Mouse (Mus musculus): ENCODE results near the gene Celf5. TPM values are rescaled to one million over a fixed set of nuclear protein-coding genes. Genes with fewer than 3 reads are reported as not detected.

Celf5 gene
- polyA plus RNA-seq, 1 experiment from 2014 or later = 0.76 TPM

DNA sequence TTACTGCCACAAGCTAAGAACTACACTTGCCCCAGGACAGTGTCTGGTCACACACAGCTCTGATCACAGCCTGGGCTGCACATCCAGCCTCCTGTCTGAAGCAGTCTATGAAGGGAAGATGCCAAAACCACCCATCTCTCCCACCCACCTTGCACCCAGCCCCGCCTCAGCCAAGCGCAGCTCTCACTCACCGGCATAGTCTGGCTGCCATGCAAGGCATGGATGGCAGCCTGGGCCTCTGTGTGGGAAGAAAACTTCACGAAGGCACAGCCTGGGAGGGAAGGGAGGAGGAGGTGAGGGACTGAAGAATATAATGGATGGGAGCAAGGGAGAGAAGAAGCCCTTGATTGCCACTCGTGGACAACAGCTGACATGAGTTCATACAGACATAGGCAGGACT lies 13.3 kb downstream of the Celf5 start:
- no peak overlapping the region for H3K9ac ChIP-seq (ENCODE audit: low read depth, low read length)
- no peaks in the 10 kb centered on the region for H3K9me3 ChIP-seq (ENCODE audit: control insufficient read depth)
- H3K27me3 ChIP-seq (replicated peaks; ENCODE audit: control insufficient read depth, insufficient read depth, low read length) = peaks cover 33% of the 10 kb centered on the region
- WGBS = 78% methylated on average over 5 of the region's 5 CpGs
- no peak overlapping the region for H3K27ac ChIP-seq (ENCODE audit: low read depth, low read length)
- H3K36me3 ChIP-seq (ENCODE audit: control insufficient read depth, insufficient read depth) = no peaks in the 10 kb centered on the region
- peaks cover 2% of the 10 kb centered on the region for H3K4me1 ChIP-seq (replicated peaks; ENCODE audit: control insufficient read depth, insufficient read depth, low read length)
- no peak for ATAC-seq
- H3K4me2 ChIP-seq (replicated peaks; ENCODE audit: low read depth) = no peak overlapping the region
- no peak for TF ChIP-seq CTCF (IDR thresholded peaks at IDR 0.05; ENCODE audit: low read depth)
- H3K4me3 ChIP-seq (ENCODE audit: low read depth, low read length) = no peak overlapping the region

GRCm38 (mm10) chr10:81467670-81468235 lies 14.8 kb downstream of the Celf5 start:
- peaks cover 4% of the 10 kb centered on the region for H3K4me1 ChIP-seq (replicated peaks; ENCODE audit: control insufficient read depth, insufficient read depth, low read length)

GRCm38 (mm10) chr10:81466881-81467280 lies 15.6 kb downstream of the Celf5 start:
- H3K4me1 ChIP-seq (replicated peaks; ENCODE audit: control insufficient read depth, insufficient read depth, low read length) = peaks cover 4% of the 10 kb centered on the region
- 49% methylated on average over 14 of the region's 14 CpGs for WGBS
- no peak for TF ChIP-seq CTCF (IDR thresholded peaks at IDR 0.05; ENCODE audit: low read depth)
- no peaks in the 10 kb centered on the region for H3K36me3 ChIP-seq (ENCODE audit: control insufficient read depth, insufficient read depth)
- H3K9me3 ChIP-seq (ENCODE audit: control insufficient read depth) = no peaks in the 10 kb centered on the region
- H3K9ac ChIP-seq (ENCODE audit: low read depth, low read length) = no peak overlapping the region
- peaks cover 34% of the 10 kb centered on the region for H3K27me3 ChIP-seq (replicated peaks; ENCODE audit: control insufficient read depth, insufficient read depth, low read length)
- H3K27ac ChIP-seq (ENCODE audit: low read depth, low read length) = no peak overlapping the region
- no peak overlapping the region for H3K4me2 ChIP-seq (replicated peaks; ENCODE audit: low read depth)
- no peak for ATAC-seq
- H3K4me3 ChIP-seq (ENCODE audit: low read depth, low read length) = no peak overlapping the region

More at GRCm38 (mm10) chr10:81467670-81468235, 14.8 kb downstream of the Celf5 start:
- ATAC-seq = no peak
- no peak overlapping the region for H3K9ac ChIP-seq (ENCODE audit: low read depth, low read length)
- no peak for TF ChIP-seq CTCF (IDR thresholded peaks at IDR 0.05; ENCODE audit: low read depth)
- no peaks in the 10 kb centered on the region for H3K9me3 ChIP-seq (ENCODE audit: control insufficient read depth)
- H3K27me3 ChIP-seq (replicated peaks; ENCODE audit: control insufficient read depth, insufficient read depth, low read length) = peaks cover 29% of the 10 kb centered on the region
- WGBS = 85% methylated on average over 16 of the region's 16 CpGs
- H3K4me3 ChIP-seq (ENCODE audit: low read depth, low read length) = no peak overlapping the region
- H3K4me2 ChIP-seq (replicated peaks; ENCODE audit: low read depth) = no peak overlapping the region
- H3K27ac ChIP-seq (ENCODE audit: low read depth, low read length) = no peak overlapping the region
- no peaks in the 10 kb centered on the region for H3K36me3 ChIP-seq (ENCODE audit: control insufficient read depth, insufficient read depth)

DNA sequence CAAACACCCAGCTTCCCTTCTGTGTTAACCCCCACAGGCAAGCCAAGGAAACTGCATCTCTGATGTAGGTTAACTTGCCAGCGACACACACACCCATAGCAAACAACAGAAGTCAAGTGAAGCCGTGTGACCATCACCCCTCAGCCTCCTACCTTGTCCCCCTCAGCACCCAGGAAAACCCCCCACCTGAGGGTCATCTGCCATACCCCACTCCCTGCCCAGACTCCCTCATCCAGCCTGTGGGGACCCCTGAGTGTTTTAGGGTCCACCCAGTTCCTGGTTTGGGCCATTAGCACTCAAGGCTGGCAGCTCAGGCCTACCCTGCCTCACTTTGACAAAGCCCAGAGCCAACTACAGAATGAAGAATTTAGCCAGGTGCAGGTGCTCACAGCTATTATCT lies 16.4 kb downstream of the Celf5 start:
- no peak overlapping the region for H3K4me3 ChIP-seq (ENCODE audit: low read depth, low read length)
- no peak overlapping the region for H3K9ac ChIP-seq (ENCODE audit: low read depth, low read length)
- H3K9me3 ChIP-seq (ENCODE audit: control insufficient read depth) = no peaks in the 10 kb centered on the region
- no peak overlapping the region for H3K4me2 ChIP-seq (replicated peaks; ENCODE audit: low read depth)
- H3K27me3 ChIP-seq (replicated peaks; ENCODE audit: control insufficient read depth, insufficient read depth, low read length) = peaks cover 40% of the 10 kb centered on the region
- H3K27ac ChIP-seq (ENCODE audit: low read depth, low read length) = no peak overlapping the region
- no peak for ATAC-seq
- H3K4me1 ChIP-seq (replicated peaks; ENCODE audit: control insufficient read depth, insufficient read depth, low read length) = peaks cover 4% of the 10 kb centered on the region
- 77% methylated on average over 2 of the region's 2 CpGs for WGBS
- no peak for TF ChIP-seq CTCF (IDR thresholded peaks at IDR 0.05; ENCODE audit: low read depth)
- no peaks in the 10 kb centered on the region for H3K36me3 ChIP-seq (ENCODE audit: control insufficient read depth, insufficient read depth)

- H3K36me3 ChIP-seq (ENCODE audit: control insufficient read depth, insufficient read depth) = no peaks in the 10 kb centered on the region
- H3K27ac ChIP-seq (ENCODE audit: low read depth, low read length) = no peak overlapping the region
- H3K4me1 ChIP-seq (replicated peaks; ENCODE audit: control insufficient read depth, insufficient read depth, low read length) = peaks cover 4% of the 10 kb centered on the region
- H3K27me3 ChIP-seq (replicated peaks; ENCODE audit: control insufficient read depth, insufficient read depth, low read length) = peaks cover 41% of the 10 kb centered on the region
- H3K9me3 ChIP-seq (ENCODE audit: control insufficient read depth) = no peaks in the 10 kb centered on the region
- TF ChIP-seq CTCF (IDR thresholded peaks at IDR 0.05; ENCODE audit: low read depth) = peak; percentile 19; the same call in 1 of the 2 replicates
- peak; percentile 25; the same call in 1 of the 2 replicates for ATAC-seq
- 3% methylated on average over 5 of the region's 5 CpGs for WGBS
- no peak overlapping the region for H3K4me3 ChIP-seq (ENCODE audit: low read depth, low read length)
- peak overlapping the region; percentile 57; the same call in 1 of the 2 replicates for H3K4me2 ChIP-seq (replicated peaks; ENCODE audit: low read depth)
- H3K9ac ChIP-seq (ENCODE audit: low read depth, low read length) = no peak overlapping the region
These were observed 17.3 kb downstream of the Celf5 start for GRCm38 (mm10) chr10:81465265-81465645.

DNA sequence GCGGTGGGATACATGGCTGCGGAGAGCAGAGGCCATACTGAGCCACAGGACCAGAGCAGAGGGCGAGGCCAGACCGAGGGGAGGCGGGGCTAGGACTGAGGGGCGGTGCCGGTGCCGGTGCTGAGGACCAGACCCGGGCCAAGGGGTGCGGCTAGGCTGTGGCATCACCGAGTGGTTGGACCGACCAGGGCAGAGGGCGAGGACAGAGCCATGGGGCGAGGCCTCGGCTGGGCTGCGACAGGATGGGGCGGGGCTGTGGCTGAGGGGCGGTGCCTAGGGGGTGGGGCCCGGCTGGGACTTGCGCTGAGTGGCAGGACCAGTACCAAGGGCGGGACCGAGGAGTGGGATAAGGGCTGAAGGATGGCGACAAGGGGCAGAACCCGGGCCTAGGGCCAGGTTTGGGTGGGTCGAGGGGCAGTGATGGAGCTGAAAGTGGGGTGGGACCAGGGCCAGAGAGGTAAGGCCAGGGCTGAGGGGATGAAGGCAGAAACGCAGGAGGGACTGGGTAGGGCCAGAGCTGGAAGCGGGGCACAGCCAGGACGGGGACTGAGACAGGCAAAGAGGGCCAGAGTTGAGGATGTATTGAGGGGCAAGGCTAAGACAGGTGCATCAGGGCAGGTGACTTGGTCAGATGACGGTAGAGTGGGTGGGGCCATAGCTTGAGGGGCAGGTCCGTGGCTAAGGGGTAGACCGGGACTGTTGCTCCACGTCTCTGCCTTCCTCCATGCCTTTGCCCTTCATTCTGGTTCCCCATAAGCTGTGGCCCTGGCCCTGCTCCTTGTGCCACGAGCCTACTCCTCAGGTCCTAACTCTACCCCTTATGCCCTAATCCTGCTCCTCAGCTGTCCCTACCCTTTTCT lies 17.9 kb downstream of the Celf5 start:
- Histone ChIP-seq H3K4me3 (ENCODE audit: low read depth, low read length) (peak overlapping the region; percentile 24), H3K27me3 (replicated peaks; ENCODE audit: control insufficient read depth, insufficient read depth, low read length) (peaks cover 47% of the 10 kb centered on the region), H3K4me2 (replicated peaks; ENCODE audit: low read depth) (peak overlapping the region; percentile 57), H3K4me1 (replicated peaks; ENCODE audit: control insufficient read depth, insufficient read depth, low read length) (peaks cover 4% of the 10 kb centered on the region), H3K27ac (ENCODE audit: low read depth, low read length) (no peak overlapping the region), H3K36me3 (ENCODE audit: control insufficient read depth, insufficient read depth) (no peaks in the 10 kb centered on the region), H3K9me3 (ENCODE audit: control insufficient read depth) (no peaks in the 10 kb centered on the region), H3K9ac (ENCODE audit: low read depth, low read length) (no peak overlapping the region)
- WGBS = under 1% methylated on average over 31 of the region's 33 CpGs
- ATAC-seq = peak; percentile 89
- no peak for TF ChIP-seq CTCF (IDR thresholded peaks at IDR 0.05; ENCODE audit: low read depth)

Data from intestine, postnatal 0 days (tissue).